Mouse (Mus musculus) midbrain, embryonic 16.5 days (tissue): ENCODE results near the gene Slc9a6. TPM values are rescaled to one million over a fixed set of nuclear protein-coding genes. Genes with fewer than 3 reads are reported as not detected.

ENCODE experiments used
- ATAC-seq: fragments of 200-750 bp; cut with Nextera tagmentation; 2 replicates; pipeline ENCODE4 v1.8.0; 2017; ENCODE audit warnings: moderate TSS enrichment
- H3K27ac ChIP-seq: fragments of 300-500 bp; sonication (generic); 2 replicates; pipeline ENCODE4 v1.5.1; 2014; ENCODE audit warnings: mild to moderate bottlenecking, low read length, mixed read lengths
- H3K27me3 ChIP-seq: fragments of 300-500 bp; sonication (generic); 2 replicates; pipeline ENCODE4 v1.6.1; 2014; ENCODE audit warnings: low read depth, low read length, mixed read lengths; ENCODE audit not compliant: control insufficient read depth, insufficient read depth
- H3K36me3 ChIP-seq: fragments of 300-500 bp; sonication (generic); 2 replicates; pipeline ENCODE4 v1.6.1; 2014; ENCODE audit warnings: mild to moderate bottlenecking, low read length, moderate library complexity, mixed read lengths; ENCODE audit not compliant: control insufficient read depth, insufficient read depth
- H3K4me1 ChIP-seq: fragments of 300-500 bp; sonication (generic); 2 replicates; pipeline ENCODE4 v1.6.1; 2014; ENCODE audit warnings: mild to moderate bottlenecking, low read length, mixed read lengths; ENCODE audit not compliant: control insufficient read depth, insufficient read depth
- H3K4me2 ChIP-seq: fragments of 300-500 bp; sonication (generic); 2 replicates; pipeline ENCODE4 v1.6.1; 2014; ENCODE audit warnings: mild to moderate bottlenecking, low read length, mixed read lengths
- H3K4me3 ChIP-seq: fragments of 300-500 bp; sonication (generic); 2 replicates; pipeline ENCODE4 v1.5.1; 2014; ENCODE audit warnings: low read depth, mild to moderate bottlenecking, low read length, moderate library complexity, mixed read lengths
- H3K9ac ChIP-seq: fragments of 300-500 bp; sonication (generic); 2 replicates; pipeline ENCODE4 v1.6.1; 2014; ENCODE audit warnings: low read depth, low read length, mixed read lengths
- H3K9me3 ChIP-seq: fragments of 300-500 bp; sonication (generic); replicated peaks from 2 replicates; pipeline ENCODE4 v1.6.1; 2014; ENCODE audit warnings: mild to moderate bottlenecking, low read length, mixed read lengths; ENCODE audit not compliant: control insufficient read depth, poor library complexity, severe bottlenecking
- WGBS: fragments of 180-500 bp; shearing (Covaris S2); extraction: QIAGEN DNeasy Blood & Tissue Kit; methylation state at CpG from one replicate; pipeline ENCODE4 v1.1.7; 2014; 5-methylcytosine and 5-hydroxymethylcytosine counted together
- polyA plus RNA-seq: library from polyadenylated mRNA; unstranded; fragments of >200 nt; fragmentation: Nextera tagmentation; extraction: Ambion mirVana; gene quantifications from 2 replicates; pipeline ENCODE4 v1.2.1, GENCODE M21; 2015

Slc9a6 gene
- polyA plus RNA-seq = 82.5 and 84.0 TPM in 2 replicates

GRCm38 (mm10) chrX:56609623-56610317, at the start of gene Slc9a6:
TSS of gene Slc9a6 (plus strand) at chrX:56609757.
- Histone ChIP-seq H3K4me2 (peak within 1 kb of the TSS; percentile 62), H3K27ac (peak within 1 kb of the TSS; percentile 92), H3K4me3 (peak within 1 kb of the TSS; percentile 52), H3K9me3 (no peaks in the 10 kb centered on the region), H3K27me3 (no peaks in the 10 kb centered on the region), H3K4me1 (peaks cover 3% of the 10 kb centered on the region; the same call in 1 of the 2 replicates), H3K9ac (peak within 1 kb of the TSS; percentile 71), H3K36me3 (no peaks in the 10 kb centered on the region)
- 21% methylated on average over 34 of the region's 50 CpGs for WGBS
- peak; percentile 96 for ATAC-seq

GRCm38 (mm10) chrX:56572465-56572864, 37.1 kb upstream of the Slc9a6 start:
- H3K27ac ChIP-seq = no peak overlapping the region
- no peak overlapping the region for H3K4me3 ChIP-seq
- no peaks in the 10 kb centered on the region for H3K9me3 ChIP-seq
- H3K9ac ChIP-seq = no peak overlapping the region
- H3K27me3 ChIP-seq = no peaks in the 10 kb centered on the region
- H3K4me1 ChIP-seq = no peaks in the 10 kb centered on the region
- WGBS = 23% methylated on average over 6 of the region's 6 CpGs
- no peak for ATAC-seq
- no peaks in the 10 kb centered on the region for H3K36me3 ChIP-seq
- no peak overlapping the region for H3K4me2 ChIP-seq

DNA sequence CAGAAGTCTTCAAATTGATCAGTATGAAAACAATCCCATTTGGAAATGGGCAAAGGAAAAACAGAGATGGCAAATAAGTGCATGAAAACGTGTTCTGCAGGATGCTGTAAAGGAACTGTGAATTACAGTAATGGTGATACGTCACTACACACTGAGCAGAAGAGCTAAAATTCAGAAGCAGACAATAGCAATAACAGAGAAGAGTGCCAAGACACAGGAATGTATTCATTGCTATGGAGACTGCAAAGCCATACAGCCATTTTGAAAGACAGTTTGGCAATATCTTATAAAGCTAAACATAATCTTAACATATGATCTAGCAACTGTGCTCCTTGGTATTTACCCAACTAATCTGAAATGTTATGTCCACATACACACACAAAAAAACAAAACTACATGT, 31.4 kb upstream of the Slc9a6 start:
- WGBS = 66% methylated on average over 2 of the region's 2 CpGs
- no peaks in the 10 kb centered on the region for H3K4me1 ChIP-seq
- no peaks in the 10 kb centered on the region for H3K27me3 ChIP-seq
- no peaks in the 10 kb centered on the region for H3K9me3 ChIP-seq
- no peak overlapping the region for H3K4me3 ChIP-seq
- no peak overlapping the region for H3K27ac ChIP-seq
- no peak overlapping the region for H3K9ac ChIP-seq
- no peaks in the 10 kb centered on the region for H3K36me3 ChIP-seq
- H3K4me2 ChIP-seq = no peak overlapping the region
- no peak for ATAC-seq

GRCm38 (mm10) chrX:56597219-56597886, 12.2 kb upstream of the Slc9a6 start:
- Histone ChIP-seq H3K4me1 (peaks cover 8% of the 10 kb centered on the region), H3K27ac (peak overlapping the region; percentile 84), H3K27me3 (no peaks in the 10 kb centered on the region), H3K36me3 (no peaks in the 10 kb centered on the region), H3K4me3 (peak overlapping the region; percentile 62), H3K9ac (peak overlapping the region; percentile 78), H3K4me2 (peak overlapping the region; percentile 56), H3K9me3 (no peaks in the 10 kb centered on the region)
- 20% methylated on average over 25 of the region's 25 CpGs for WGBS
- peak; percentile 84 for ATAC-seq

DNA sequence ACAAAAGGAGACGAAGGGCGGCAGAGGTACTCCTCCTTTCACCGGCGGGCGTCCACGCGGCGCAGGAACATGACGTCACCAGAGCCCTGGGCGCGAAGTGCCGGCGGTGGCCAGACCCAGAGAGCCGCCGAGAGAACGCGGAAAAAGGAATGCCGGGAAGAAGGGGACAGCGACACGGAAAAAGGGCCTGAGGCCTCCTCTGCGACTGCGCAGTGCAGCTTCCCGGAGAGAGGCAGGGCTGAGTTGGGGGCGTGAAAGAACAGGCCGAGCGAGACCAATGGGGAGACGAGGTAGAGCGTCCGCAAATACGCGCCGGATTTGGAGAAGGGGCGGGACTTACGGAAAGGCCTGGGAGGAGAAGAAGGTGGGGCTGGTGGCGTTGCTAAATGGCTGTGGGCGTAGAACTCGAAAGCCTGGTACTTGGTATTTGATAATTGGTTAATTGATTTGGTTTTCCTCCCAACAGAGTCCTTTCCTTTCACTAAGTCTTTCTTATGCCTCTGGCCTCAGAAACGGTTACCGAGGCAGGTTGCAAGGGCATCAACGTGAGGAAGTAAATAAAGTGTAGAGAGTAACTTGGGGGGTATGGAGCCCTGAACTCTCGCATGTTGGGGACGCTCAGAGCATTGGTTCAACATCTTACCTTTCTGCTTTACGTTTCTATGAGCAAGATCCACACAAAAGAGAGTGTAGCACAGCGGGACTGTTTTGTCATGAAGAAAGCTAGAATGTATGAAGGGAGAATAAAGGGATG, 11.5 kb upstream of the Slc9a6 start, which contains the start of gene Mmgt1:
Gene Mmgt1, minus strand, starts transcription at position 183 of the 754 bp plus-strand sequence.
- WGBS = 18% methylated on average over 44 of the region's 44 CpGs
- Histone ChIP-seq H3K4me1 (peaks cover 8% of the 10 kb centered on the region), H3K9ac (peak within 1 kb of the TSS; percentile 78), H3K27ac (peak within 1 kb of the TSS; percentile 84), H3K9me3 (no peaks in the 10 kb centered on the region), H3K27me3 (no peaks in the 10 kb centered on the region), H3K4me3 (peak within 1 kb of the TSS; percentile 62), H3K4me2 (peak within 1 kb of the TSS; percentile 58), H3K36me3 (no peaks in the 10 kb centered on the region)
- ATAC-seq = peak; percentile 99

DNA sequence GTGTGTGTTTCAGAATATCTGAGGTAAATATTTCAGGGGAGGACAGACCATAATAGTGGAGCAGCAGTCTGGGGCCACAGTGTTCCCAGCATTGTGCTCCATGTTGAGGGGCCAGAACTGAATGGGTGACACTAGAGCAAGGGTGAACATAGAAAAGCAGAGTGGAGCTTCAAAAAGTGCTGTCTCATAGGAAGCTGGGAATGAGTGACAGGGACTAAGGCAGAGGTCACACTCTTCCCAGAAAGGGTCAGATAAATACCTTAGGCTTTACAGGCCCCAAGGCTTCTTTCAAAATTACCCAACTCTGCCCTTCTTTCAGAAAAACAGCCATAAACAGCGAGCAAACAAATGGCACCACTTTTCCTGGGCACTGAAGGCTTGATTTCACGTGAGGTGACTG, 3.0 kb upstream of the Slc9a6 start:
- no peaks in the 10 kb centered on the region for H3K4me1 ChIP-seq
- H3K9ac ChIP-seq = no peak overlapping the region
- H3K27ac ChIP-seq = no peak overlapping the region
- WGBS = 76% methylated on average over 2 of the region's 2 CpGs
- no peak overlapping the region for H3K4me2 ChIP-seq
- no peak for ATAC-seq
- no peaks in the 10 kb centered on the region for H3K9me3 ChIP-seq
- H3K36me3 ChIP-seq = no peaks in the 10 kb centered on the region
- H3K4me3 ChIP-seq = no peak overlapping the region
- H3K27me3 ChIP-seq = no peaks in the 10 kb centered on the region

GRCm38 (mm10) chrX:56607032-56607710, 2.4 kb upstream of the Slc9a6 start:
- Histone ChIP-seq H3K4me2 (no peak overlapping the region), H3K27ac (no peak overlapping the region), H3K4me1 (peaks cover 3% of the 10 kb centered on the region; the same call in 1 of the 2 replicates), H3K27me3 (no peaks in the 10 kb centered on the region), H3K36me3 (no peaks in the 10 kb centered on the region), H3K9ac (no peak overlapping the region), H3K9me3 (no peaks in the 10 kb centered on the region), H3K4me3 (no peak overlapping the region)
- WGBS = 82% methylated on average over 7 of the region's 7 CpGs
- ATAC-seq = no peak

DNA sequence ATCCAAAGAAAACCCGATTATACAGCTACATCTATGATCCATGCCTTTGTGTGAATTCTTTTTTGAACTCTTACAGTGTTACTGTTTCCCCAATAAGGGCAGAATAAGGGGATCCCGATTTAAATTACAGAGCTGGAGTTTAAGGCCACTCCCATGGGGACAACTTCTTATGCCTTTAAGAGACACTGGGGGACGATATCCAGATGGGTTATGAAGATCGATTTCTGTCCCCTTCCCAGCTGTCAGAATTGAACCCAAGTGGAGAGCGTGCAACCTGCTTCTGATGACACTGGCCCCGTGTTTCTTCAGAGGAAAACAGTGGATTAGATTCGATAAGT, 303 bp upstream of the Slc9a6 start:
- no peaks in the 10 kb centered on the region for H3K27me3 ChIP-seq
- peaks cover 3% of the 10 kb centered on the region; the same call in 1 of the 2 replicates for H3K4me1 ChIP-seq
- 26% methylated on average over 7 of the region's 7 CpGs for WGBS
- peak overlapping the region; percentile 48 for H3K4me2 ChIP-seq
- ATAC-seq = no peak
- peak overlapping the region; percentile 71 for H3K9ac ChIP-seq
- no peaks in the 10 kb centered on the region for H3K36me3 ChIP-seq
- peak overlapping the region; percentile 52 for H3K4me3 ChIP-seq
- no peaks in the 10 kb centered on the region for H3K9me3 ChIP-seq
- peak overlapping the region; percentile 92 for H3K27ac ChIP-seq
